7 mouse cellular contexts compared by ENCODE assay signal in genomic region chr2:104176979-104177704, GRCm38 (mm10). TPM values are rescaled to one million over a fixed set of nuclear protein-coding genes. Genes with fewer than 3 reads are reported as not detected.
DNase-seq lines count a peak whose midpoint lies in the region; ATAC-seq lines count a peak whose summit lies in the region.

No protein-coding gene starts in this region.

- H3K4me3 ChIP-seq in forebrain, embryonic 12.5 days (replicated peaks) = no peak overlapping the region
- no peak overlapping the region for H3K4me3 ChIP-seq in hindbrain, embryonic 13.5 days
- no peak overlapping the region for H3K4me3 ChIP-seq in midbrain, embryonic 11.5 days (ENCODE audit: low read depth, low read length)

- no peaks in the 10 kb centered on the region for H3K9me3 ChIP-seq in forebrain, embryonic 12.5 days
- H3K9me3 ChIP-seq in hindbrain, embryonic 13.5 days = no peaks in the 10 kb centered on the region
- no peaks in the 10 kb centered on the region for H3K9me3 ChIP-seq in midbrain, embryonic 11.5 days (ENCODE audit: control insufficient read depth, low read length)

- H3K4me2 ChIP-seq in forebrain, embryonic 12.5 days = no peak overlapping the region
- no peak overlapping the region for H3K4me2 ChIP-seq in hindbrain, embryonic 13.5 days
- no peak overlapping the region for H3K4me2 ChIP-seq in midbrain, embryonic 11.5 days

- no peaks in the 10 kb centered on the region for H3K36me3 ChIP-seq in forebrain, embryonic 12.5 days (replicated peaks)
- H3K36me3 ChIP-seq in hindbrain, embryonic 13.5 days = peaks cover 10% of the 10 kb centered on the region; the same call in 1 of the 2 replicates
- no peaks in the 10 kb centered on the region for H3K36me3 ChIP-seq in midbrain, embryonic 11.5 days (ENCODE audit: control insufficient read depth, insufficient read depth, low read length)

- H3K27me3 ChIP-seq in forebrain, embryonic 12.5 days = no peaks in the 10 kb centered on the region
- no peaks in the 10 kb centered on the region for H3K27me3 ChIP-seq in hindbrain, embryonic 13.5 days
- no peaks in the 10 kb centered on the region for H3K27me3 ChIP-seq in midbrain, embryonic 11.5 days (ENCODE audit: control insufficient read depth, insufficient read depth, low read length)

- WGBS in forebrain, embryonic 12.5 days = 70% methylated on average over 13 of the region's 13 CpGs
- 67% methylated on average over 13 of the region's 13 CpGs for WGBS in hindbrain, embryonic 13.5 days
- WGBS in midbrain, embryonic 11.5 days = 75% methylated on average over 13 of the region's 13 CpGs

- DNase-seq in urinary bladder, postnatal 14 days (ENCODE audit: low spot score) = peak; percentile 19
- DNase-seq in urinary bladder, postnatal 36 days (ENCODE audit: low spot score in 2 of 2) = no peak
- peak; percentile 58 to 61 for DNase-seq in left cerebral cortex, adult 18-20 months (ENCODE audit: low spot score in 2 of 2)
- peak; percentile 82 for DNase-seq in midbrain, embryonic 11.5 days (ENCODE audit: low spot score, missing footprints)
- peak; percentile 59 for DNase-seq in yolk sac, embryonic 10.5 days (ENCODE audit: low spot score)

- no peak overlapping the region for H3K9ac ChIP-seq in forebrain, embryonic 12.5 days
- 0 out of 2 replicates have a peak overlapping the region, but pooled peaks have one; percentile 19 for H3K9ac ChIP-seq in hindbrain, embryonic 13.5 days
- no peak overlapping the region for H3K9ac ChIP-seq in midbrain, embryonic 11.5 days (ENCODE audit: low read length)

- ATAC-seq in forebrain, embryonic 12.5 days (ENCODE audit: low FRiP score) = no peak
- ATAC-seq in hindbrain, embryonic 13.5 days (ENCODE audit: low FRiP score) = no peak
- no peak for ATAC-seq in midbrain, embryonic 11.5 days (ENCODE audit: low FRiP score)

- peak overlapping the region; percentile 50; the same call in 1 of the 2 replicates for H3K27ac ChIP-seq in forebrain, embryonic 12.5 days
- H3K27ac ChIP-seq in hindbrain, embryonic 13.5 days = peak overlapping the region; percentile 19; the same call in 1 of the 2 replicates
- H3K27ac ChIP-seq in midbrain, embryonic 11.5 days (ENCODE audit: low read depth, low read length) = no peak overlapping the region

- peaks cover 12% of the 10 kb centered on the region for H3K4me1 ChIP-seq in forebrain, embryonic 12.5 days
- H3K4me1 ChIP-seq in hindbrain, embryonic 13.5 days (replicated peaks) = peaks cover 14% of the 10 kb centered on the region
- no peaks in the 10 kb centered on the region for H3K4me1 ChIP-seq in midbrain, embryonic 11.5 days (ENCODE audit: control insufficient read depth, insufficient read depth, low read length)

RNA-seq across cellular contexts. Expression of gene A930018P22Rik, which starts 54.6 kb away (rescaled TPM):
- polyA plus RNA-seq in forebrain, embryonic 12.5 days (2016; fragmentation: Nextera tagmentation; extraction: Ambion mirVana) = not detected in 2 replicates
- polyA plus RNA-seq in hindbrain, embryonic 13.5 days (2015; fragmentation: Nextera tagmentation; extraction: Ambion mirVana) = not detected in 2 replicates
- total RNA-seq in left cerebral cortex, adult 18-20 months (2021) = not detected
- 0.16 and 0.34 TPM in 2 replicates for polyA plus RNA-seq in midbrain, embryonic 11.5 days (2014; fragmentation: Nextera tagmentation; extraction: Ambion mirVana)

Comparison
In these comparisons a context has a peak if more than half of its experiments do, and no peak if none do; other contexts are left out.
1. DNase-seq: peak in urinary bladder, postnatal 14 days (single experiment), left cerebral cortex, adult 18-20 months (2 of 2), midbrain, embryonic 11.5 days (single experiment) and yolk sac, embryonic 10.5 days (single experiment); none in urinary bladder, postnatal 36 days (0 of 2).